8 mouse cellular contexts compared by ENCODE assay signal in genomic region chr9:21724147-21724536, GRCm38 (mm10). TPM values are rescaled to one million over a fixed set of nuclear protein-coding genes. Genes with fewer than 3 reads are reported as not detected.
DNase-seq lines count a peak whose midpoint lies in the region; TF ChIP-seq lines count a peak whose summit lies in the region.

No protein-coding gene starts in this region.

- intact Hi-C loops in gastrocnemius, adult 2 months (cut with DNase I) = loop anchor here (5.0 kb wide), 1 partner anchor 38 kb away; the partner anchor contains the start of gene Spc24

- peak overlapping the region; percentile 93 for H3K4me3 ChIP-seq in gastrocnemius, adult 2 months
- peak overlapping the region; percentile 93 for H3K4me3 ChIP-seq in megakaryocyte, embryonic 14.5 days (replicated peaks)

- H3K27me3 ChIP-seq in megakaryocyte, embryonic 14.5 days (replicated peaks) = no peaks in the 10 kb centered on the region

- peak overlapping the region; percentile 91 for H3K27ac ChIP-seq in gastrocnemius, adult 2 months

- DNase-seq in WW6 (ENCODE audit: low read depth, low spot score) = peak; percentile 81
- peak; percentile 81 to 88 for DNase-seq in cerebellum, postnatal 4 days (ENCODE audit: low spot score in 2 of 2)
- DNase-seq in gastrocnemius, adult 2 months = peak; percentile 93
- peak; percentile 61 for DNase-seq in hindlimb bud, embryonic 11.5 days (ENCODE audit: extremely low spot score, low read depth, low spot score)
- peak; percentile 73 to 92 for DNase-seq in left cerebral cortex, adult 8-10 months (ENCODE audit: low spot score in 2 of 2)
- peak; percentile 97 for DNase-seq in right cerebral cortex, postnatal 10 days (ENCODE audit: low spot score in 2 of 2)
- peak; percentile 88 for DNase-seq in urinary bladder, postnatal 25 days (ENCODE audit: low spot score)

- peaks cover 86% of the 10 kb centered on the region for H3K4me1 ChIP-seq in megakaryocyte, embryonic 14.5 days

- no peaks in the 10 kb centered on the region for H3K9me3 ChIP-seq in megakaryocyte, embryonic 14.5 days

- peaks cover 47% of the 10 kb centered on the region for H3K36me3 ChIP-seq in megakaryocyte, embryonic 14.5 days (replicated peaks; ENCODE audit: low read length)

- TF ChIP-seq CTCF in gastrocnemius, adult 2 months (IDR thresholded peaks at IDR 0.05) = no peak

RNA-seq across cellular contexts. Expression of gene Ldlr, which starts 0.9 kb away (rescaled TPM):
- total RNA-seq in gastrocnemius, adult 2 months (2021) = 1 to 10 TPM; 2.9 to 3.3 TPM
- 10 to 100 TPM; 23.7 to 32.4 (median 28.6) TPM for total RNA-seq in left cerebral cortex, adult 8-10 months (2022)
- 26.9 and 39.5 TPM in 2 replicates for polyA plus RNA-seq in megakaryocyte, embryonic 14.5 days (2012; ENCODE audit: insufficient read depth, low replicate concordance)

RNA-seq across cellular contexts. Expression of gene Spc24, which starts 36.0 kb away (rescaled TPM):
- total RNA-seq in gastrocnemius, adult 2 months (2021) = under 1 TPM; 0.50 to 0.89 TPM
- total RNA-seq in left cerebral cortex, adult 8-10 months (2022) = 1 to 10 TPM; 2.0 to 2.5 (median 2.2) TPM
- polyA plus RNA-seq in megakaryocyte, embryonic 14.5 days (2012; ENCODE audit: insufficient read depth, low replicate concordance) = 19.2 and 58.4 TPM in 2 replicates

Comparison
In these comparisons a context has a peak if more than half of its experiments do, and no peak if none do; other contexts are left out.
1. Peak in every context shown above with its lines: DNase-seq, H3K4me3 ChIP-seq and H3K27ac ChIP-seq.
2. RNA of gene Ldlr, which starts 0.9 kb away (total RNA-seq): 23.7 to 32.4 TPM in left cerebral cortex, adult 8-10 months; 2.9 to 3.3 TPM in gastrocnemius, adult 2 months; every median in the first group is over 4 times any median in the second.